Mouse (Mus musculus): Measurements from ENCODE around the gene Gm17387.
A peak's percentile ranks its signal among the peaks of the same experiment; 100 is the strongest.

- TF ChIP-seq CTCF (IDR thresholded peaks at IDR 0.05; ENCODE audit: control insufficient read depth, insufficient read depth, low read length) (peak; percentile 50; the same call in 1 of the 2 replicates), POLR2A (IDR thresholded peaks at IDR 0.05; ENCODE audit: borderline replicate concordance, control insufficient read depth, low read depth, low read length) (no peak)
These were observed 20.6 kb upstream of the Gm17387 start for GRCm38 (mm10) chr7:141008312-141008761.
